Mouse (Mus musculus) layer of hippocampus, postnatal 25 days (tissue): ENCODE data around the gene Entpd2. TPM values are rescaled to one million over a fixed set of nuclear protein-coding genes. Genes with fewer than 3 reads are reported as not detected.

ENCODE experiments used
- DNase-seq, 2 experiments: peaks; one replicate each; pipeline ENCODE4 v3.0.0; 2022; ENCODE audit warnings: mixed read lengths in 2 of 2, low spot score in 1 of 2; ENCODE audit errors: extremely low spot score in 1 of 2
- total RNA-seq, 2 experiments: library from RNA; stranded (reverse); gene quantifications; 2 replicates each; pipeline ENCODE4 v1.2.3; 2021

Gene Entpd2
- total RNA-seq: 10 to 100 TPM; 15.3 to 18.0 TPM

- DNase-seq: no peak
These were observed at the start of gene Entpd2 for GRCm38 (mm10) chr2:25395721-25396596. TSS of gene Entpd2 (plus strand) at chr2:25395874.

GRCm38 (mm10) chr2:25348162-25348561 is 47.5 kb upstream of the Entpd2 start:
- no peak for DNase-seq

GRCm38 (mm10) chr2:25349499-25349898 is 46.2 kb upstream of the Entpd2 start:
- DNase-seq: no peak

GRCm38 (mm10) chr2:25350701-25351100 is 45.0 kb upstream of the Entpd2 start:
- no peak for DNase-seq

GRCm38 (mm10) chr2:25354211-25354610 is 41.5 kb upstream of the Entpd2 start:
- no peak for DNase-seq

GRCm38 (mm10) chr2:25355419-25356066 is 40.1 kb upstream of the Entpd2 start:
- no peak for DNase-seq

GRCm38 (mm10) chr2:25356208-25357079 is 39.2 kb upstream of the Entpd2 start, which contains the start of gene Dpp7:
TSS of gene Dpp7 (minus strand) at chr2:25356359.
- peak; percentile 62 to 68 for DNase-seq

- no peak for DNase-seq
These were observed 35.8 kb upstream of the Entpd2 start for GRCm38 (mm10) chr2:25359848-25360247.

GRCm38 (mm10) chr2:25363478-25364178 is 32.0 kb upstream of the Entpd2 start:
- DNase-seq: no peak

- no peak for DNase-seq
These were observed 31.4 kb upstream of the Entpd2 start for GRCm38 (mm10) chr2:25364313-25364712.

- no peak for DNase-seq
These were observed 30.9 kb upstream of the Entpd2 start for GRCm38 (mm10) chr2:25364761-25365090.

GRCm38 (mm10) chr2:25365091-25365761 is 30.4 kb upstream of the Entpd2 start, which contains the start of gene Uap1l1:
TSS of gene Uap1l1 (minus strand) at chr2:25365682.
- DNase-seq: peak in 1 of 2 experiments; percentile 39

- DNase-seq: no peak
These were observed 25.7 kb upstream of the Entpd2 start for GRCm38 (mm10) chr2:25369996-25370395.

- DNase-seq: peak; percentile 71 to 73
These were observed 23.7 kb upstream of the Entpd2 start, which contains the start of gene Sapcd2 for GRCm38 (mm10) chr2:25371764-25372643. TSS of gene Sapcd2 (plus strand) at chr2:25372321.

- DNase-seq: no peak
These were observed 22.9 kb upstream of the Entpd2 start for GRCm38 (mm10) chr2:25372644-25373391.

GRCm38 (mm10) chr2:25373431-25373830 is 22.2 kb upstream of the Entpd2 start:
- DNase-seq: no peak

- DNase-seq: peak in 1 of 2 experiments; percentile 63
These were observed 19.1 kb upstream of the Entpd2 start for GRCm38 (mm10) chr2:25376589-25376988.

- no peak for DNase-seq
These were observed 11.2 kb upstream of the Entpd2 start for GRCm38 (mm10) chr2:25384492-25384891.
